Comparison of ENCODE assay signal across 33 mouse cellular contexts in the genomic region with DNA sequence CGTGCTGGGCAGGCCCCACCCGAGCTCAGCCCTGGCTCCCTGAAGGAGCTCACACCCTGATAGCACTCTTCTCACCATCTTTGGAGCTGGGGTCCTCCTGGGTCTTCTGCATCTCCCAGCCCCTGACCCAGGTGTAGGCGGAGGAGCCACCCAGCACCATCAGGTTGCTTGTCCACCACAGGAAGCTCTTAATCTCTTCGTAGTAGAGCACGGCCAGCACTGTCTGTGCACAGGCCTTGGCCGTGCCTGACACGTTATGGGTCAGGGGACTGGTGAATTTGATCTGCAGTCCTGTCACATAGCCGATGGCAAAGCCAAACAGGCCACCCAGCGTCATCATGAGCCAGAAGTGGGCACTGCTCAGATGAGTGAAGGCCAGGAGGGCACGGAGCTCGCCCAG. TPM values are rescaled to one million over a fixed set of nuclear protein-coding genes. Genes with fewer than 3 reads are reported as not detected.
"Had no signal": no experiment of that assay in that cellular context is flagged by ENCODE, and none has a peak within 500 bp of the region (broad histone marks: within the 10 kb centered on the region; RNA-seq: fewer than 3 reads in every experiment).

No protein-coding gene starts in this region.

- H3K4me2 ChIP-seq: limb, embryonic 12.5 days; limb, embryonic 13.5 days; limb, embryonic 15.5 days; liver, embryonic 11.5 days; liver, embryonic 12.5 days; liver, embryonic 13.5 days; liver, embryonic 15.5 days; lung, embryonic 14.5 days; lung, embryonic 15.5 days; midbrain, embryonic 12.5 days; midbrain, embryonic 13.5 days; midbrain, embryonic 15.5 days; neural tube, embryonic 12.5 days had no signal

- H3K9ac ChIP-seq: limb, embryonic 12.5 days; limb, embryonic 13.5 days; limb, embryonic 15.5 days; liver, embryonic 12.5 days; liver, embryonic 13.5 days; liver, embryonic 14.5 days; liver, embryonic 15.5 days; liver, postnatal 0 days; lung, embryonic 14.5 days; lung, embryonic 15.5 days; midbrain, embryonic 12.5 days; midbrain, embryonic 13.5 days; midbrain, embryonic 15.5 days; neural tube, embryonic 12.5 days had no signal

- H3K4me3 ChIP-seq: limb, embryonic 10.5 days; limb, embryonic 12.5 days; limb, embryonic 13.5 days; limb, embryonic 15.5 days; liver, embryonic 12.5 days; liver, embryonic 13.5 days; liver, embryonic 15.5 days; lung, embryonic 15.5 days; megakaryocyte, embryonic 14.5 days; midbrain, embryonic 10.5 days; midbrain, embryonic 12.5 days; midbrain, embryonic 13.5 days; midbrain, embryonic 15.5 days; myocyte; neural tube, embryonic 12.5 days had no signal

- ATAC-seq: liver, embryonic 12.5 days; liver, postnatal 0 days; lung, postnatal 0 days; midbrain, embryonic 13.5 days; midbrain, embryonic 15.5 days had no signal

- H3K9me3 ChIP-seq: limb, embryonic 10.5 days; limb, embryonic 12.5 days; limb, embryonic 13.5 days; limb, embryonic 15.5 days; liver, embryonic 12.5 days; liver, embryonic 13.5 days; liver, embryonic 15.5 days; lung, embryonic 15.5 days; megakaryocyte, embryonic 14.5 days; midbrain, embryonic 10.5 days; midbrain, embryonic 12.5 days; midbrain, embryonic 13.5 days; midbrain, embryonic 15.5 days; neural tube, embryonic 12.5 days had no signal

- DNase-seq: left cerebral cortex, postnatal 4 days; liver; liver, embryonic 13.5 days; liver, postnatal 0 days; lung, adult 18-20 months; lung, adult 2 months; lung, embryonic 14.5 days; lung, postnatal 10 days; lung, postnatal 14 days; lung, postnatal 36 days; lung, postnatal 4 days; midbrain, embryonic 14.5 days had no signal

- H3K27ac ChIP-seq: limb, embryonic 10.5 days; limb, embryonic 12.5 days; limb, embryonic 13.5 days; limb, embryonic 15.5 days; liver, embryonic 12.5 days; liver, embryonic 13.5 days; liver, embryonic 14.5 days; liver, embryonic 15.5 days; lung, embryonic 15.5 days; macrophage; midbrain, embryonic 10.5 days; midbrain, embryonic 12.5 days; midbrain, embryonic 13.5 days; midbrain, embryonic 15.5 days; neural tube, embryonic 12.5 days had no signal

- H3K27me3 ChIP-seq: limb, embryonic 12.5 days; limb, embryonic 13.5 days; limb, embryonic 15.5 days; lung, embryonic 15.5 days; midbrain, embryonic 13.5 days; midbrain, embryonic 15.5 days; neural tube, embryonic 12.5 days had no signal

RNA-seq across cellular contexts. Expression of gene Mapk8ip1, which starts 53.1 kb away (rescaled TPM):
- total RNA-seq: megakaryocyte progenitor cell, adult 5-6 weeks; megakaryocyte-erythroid progenitor cell, adult 5-6 weeks; monocyte, adult 5-6 weeks had no signal
